Mouse (Mus musculus): ENCODE results near the gene Ndufb4. TPM values are rescaled to one million over a fixed set of nuclear protein-coding genes. Genes with fewer than 3 reads are reported as not detected.

The Ndufb4 gene
- total and polyA plus RNA-seq, 2 experiments from 2014 or later = 107 to 242 TPM

DNA sequence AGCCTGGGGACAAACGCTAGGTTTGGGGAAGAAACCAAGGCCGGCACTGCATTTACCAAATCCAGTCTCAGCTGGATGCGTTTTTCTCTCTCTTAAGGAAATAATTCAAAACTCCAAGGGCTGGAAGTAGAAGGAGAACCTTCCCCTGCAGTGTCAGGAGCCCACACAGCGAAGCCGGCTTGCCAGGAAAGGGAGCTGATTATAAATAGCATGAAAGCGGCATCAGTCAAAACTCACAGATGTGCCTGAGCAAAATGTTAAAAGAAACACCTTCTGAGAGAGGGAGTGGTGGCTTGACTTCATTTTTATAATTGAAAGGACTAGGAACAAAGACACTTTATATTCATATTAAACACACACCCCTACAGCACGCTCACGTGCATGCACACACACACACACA lies 43.9 kb downstream of the Ndufb4 start:
- Histone ChIP-seq H3K36me3 (replicated peaks; ENCODE audit: control insufficient read depth, insufficient read depth, low read length) (no peaks in the 10 kb centered on the region), H3K9ac (replicated peaks; ENCODE audit: low read depth, low read length) (no peak overlapping the region), H3K4me3 (ENCODE audit: low read depth, low read length) (no peak overlapping the region), H3K9me3 (replicated peaks; ENCODE audit: control insufficient read depth, low read length) (no peaks in the 10 kb centered on the region), H3K27ac (ENCODE audit: low read depth) (no peak overlapping the region), H3K4me1 (ENCODE audit: control insufficient read depth, insufficient read depth) (no peaks in the 10 kb centered on the region), H3K4me2 (ENCODE audit: low read depth, low read length) (no peak overlapping the region), H3K27me3 (ENCODE audit: control insufficient read depth, insufficient read depth, low read length) (no peaks in the 10 kb centered on the region)
- WGBS = 63% methylated on average over 8 of the region's 8 CpGs
- TF ChIP-seq CTCF (IDR thresholded peaks at IDR 0.05; ENCODE audit: low read depth) (no peak), EP300 (IDR thresholded peaks at IDR 0.05; ENCODE audit: low read depth) (no peak)
- DNase-seq (ENCODE audit: low spot score) (no peak), ATAC-seq (ENCODE audit: insufficient read depth, low read depth) (no peak)

DNA sequence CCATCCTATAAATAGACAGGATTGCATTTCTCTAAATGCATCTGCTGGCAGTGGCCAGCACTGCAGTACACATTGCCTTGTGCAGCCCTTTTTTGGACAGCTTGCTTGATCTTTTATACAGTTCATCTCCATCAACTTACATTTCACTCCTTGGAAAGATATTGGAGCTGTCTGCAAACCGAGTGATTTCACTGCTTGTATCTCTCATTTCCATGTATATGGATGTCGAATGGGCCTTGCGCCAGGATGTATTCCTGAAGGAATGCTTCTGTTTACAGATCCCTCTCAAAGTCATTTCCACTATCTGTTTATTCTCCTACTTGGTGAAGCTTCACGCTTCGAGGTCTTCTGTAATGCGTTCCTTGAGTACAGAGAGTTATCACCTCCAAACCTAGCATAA lies 50.0 kb downstream of the Ndufb4 start:
- H3K27ac ChIP-seq (ENCODE audit: low read depth) = no peak overlapping the region
- no peak for DNase-seq (ENCODE audit: low spot score)
- no peak overlapping the region for H3K9ac ChIP-seq (replicated peaks; ENCODE audit: low read depth, low read length)
- H3K9me3 ChIP-seq (replicated peaks; ENCODE audit: control insufficient read depth, low read length) = no peaks in the 10 kb centered on the region
- ATAC-seq (ENCODE audit: insufficient read depth, low read depth) = 0 out of 2 replicates have a peak, but pooled peaks have one; percentile 20
- H3K36me3 ChIP-seq (replicated peaks; ENCODE audit: control insufficient read depth, insufficient read depth, low read length) = no peaks in the 10 kb centered on the region
- H3K4me2 ChIP-seq (ENCODE audit: low read depth, low read length) = no peak overlapping the region
- WGBS = 60% methylated on average over 6 of the region's 6 CpGs
- no peaks in the 10 kb centered on the region for H3K4me1 ChIP-seq (ENCODE audit: control insufficient read depth, insufficient read depth)
- TF ChIP-seq CTCF (IDR thresholded peaks at IDR 0.05; ENCODE audit: low read depth) = no peak
- no peak for TF ChIP-seq EP300 (IDR thresholded peaks at IDR 0.05; ENCODE audit: low read depth)
- no peaks in the 10 kb centered on the region for H3K27me3 ChIP-seq (ENCODE audit: control insufficient read depth, insufficient read depth, low read length)
- H3K4me3 ChIP-seq (ENCODE audit: low read depth, low read length) = no peak overlapping the region

DNA sequence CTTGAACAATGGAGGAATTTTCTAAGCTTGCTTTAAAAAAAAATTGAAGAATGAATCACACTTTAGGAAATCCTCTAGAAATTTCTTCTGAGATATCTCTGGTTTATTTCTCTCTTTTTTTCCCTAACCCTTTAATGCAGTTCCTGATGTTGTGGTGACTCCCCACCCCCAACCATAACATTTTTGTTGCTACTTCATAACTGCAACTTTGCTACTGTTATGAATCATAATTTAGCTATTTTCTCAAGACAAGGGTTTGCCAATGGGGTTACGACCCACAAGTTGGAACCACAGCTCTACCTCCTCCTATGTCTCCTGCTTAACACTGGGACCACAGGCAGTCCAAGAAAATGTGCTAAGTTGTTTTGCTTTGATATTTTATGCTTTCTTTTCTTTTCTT lies 50.8 kb downstream of the Ndufb4 start:
- no peak for ATAC-seq (ENCODE audit: insufficient read depth, low read depth)
- WGBS = 92% methylated on average over 1 of the region's 1 CpGs
- no peaks in the 10 kb centered on the region for H3K9me3 ChIP-seq (replicated peaks; ENCODE audit: control insufficient read depth, low read length)

DNA sequence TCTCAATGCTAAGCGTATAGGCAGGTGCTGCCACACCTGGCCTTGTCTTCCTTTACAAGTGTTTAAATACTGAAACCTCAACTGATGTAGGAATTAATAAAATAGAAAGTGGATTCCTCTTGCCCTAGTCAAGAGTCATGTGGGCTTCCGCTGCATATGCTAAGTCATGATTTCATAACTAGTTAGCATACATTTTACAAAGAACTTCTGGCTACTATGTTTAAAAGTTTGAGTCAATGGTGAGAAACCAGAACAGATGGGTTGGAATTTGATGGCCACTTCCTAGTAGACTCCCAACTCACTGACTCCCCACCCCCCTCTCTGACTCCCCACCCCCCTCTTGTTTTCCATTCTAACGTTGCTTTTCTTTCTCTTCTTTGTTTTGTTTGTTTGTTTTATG lies 54.9 kb downstream of the Ndufb4 start:
- WGBS = 82% methylated on average over 3 of the region's 3 CpGs
- Histone ChIP-seq H3K4me1 (ENCODE audit: control insufficient read depth, insufficient read depth) (no peaks in the 10 kb centered on the region), H3K36me3 (replicated peaks; ENCODE audit: control insufficient read depth, insufficient read depth, low read length) (no peaks in the 10 kb centered on the region), H3K9me3 (replicated peaks; ENCODE audit: control insufficient read depth, low read length) (no peaks in the 10 kb centered on the region), H3K4me3 (ENCODE audit: low read depth, low read length) (no peak overlapping the region), H3K9ac (replicated peaks; ENCODE audit: low read depth, low read length) (no peak overlapping the region), H3K27ac (ENCODE audit: low read depth) (no peak overlapping the region), H3K27me3 (ENCODE audit: control insufficient read depth, insufficient read depth, low read length) (no peaks in the 10 kb centered on the region), H3K4me2 (ENCODE audit: low read depth, low read length) (no peak overlapping the region)
- ATAC-seq (ENCODE audit: insufficient read depth, low read depth) (no peak), DNase-seq (ENCODE audit: low spot score) (no peak)
- TF ChIP-seq EP300 (IDR thresholded peaks at IDR 0.05; ENCODE audit: low read depth) (no peak), CTCF (IDR thresholded peaks at IDR 0.05; ENCODE audit: low read depth) (no peak)

More for the DNA sequence above, 50.8 kb downstream of the Ndufb4 start:
- Histone ChIP-seq H3K36me3 (replicated peaks; ENCODE audit: control insufficient read depth, insufficient read depth, low read length) (no peaks in the 10 kb centered on the region), H3K4me2 (ENCODE audit: low read depth, low read length) (no peak overlapping the region), H3K9ac (replicated peaks; ENCODE audit: low read depth, low read length) (no peak overlapping the region), H3K4me3 (ENCODE audit: low read depth, low read length) (no peak overlapping the region), H3K27me3 (ENCODE audit: control insufficient read depth, insufficient read depth, low read length) (no peaks in the 10 kb centered on the region), H3K4me1 (ENCODE audit: control insufficient read depth, insufficient read depth) (no peaks in the 10 kb centered on the region), H3K27ac (ENCODE audit: low read depth) (no peak overlapping the region)
- TF ChIP-seq EP300 (IDR thresholded peaks at IDR 0.05; ENCODE audit: low read depth) (no peak), CTCF (IDR thresholded peaks at IDR 0.05; ENCODE audit: low read depth) (no peak)
- no peak for DNase-seq (ENCODE audit: low spot score)

DNA sequence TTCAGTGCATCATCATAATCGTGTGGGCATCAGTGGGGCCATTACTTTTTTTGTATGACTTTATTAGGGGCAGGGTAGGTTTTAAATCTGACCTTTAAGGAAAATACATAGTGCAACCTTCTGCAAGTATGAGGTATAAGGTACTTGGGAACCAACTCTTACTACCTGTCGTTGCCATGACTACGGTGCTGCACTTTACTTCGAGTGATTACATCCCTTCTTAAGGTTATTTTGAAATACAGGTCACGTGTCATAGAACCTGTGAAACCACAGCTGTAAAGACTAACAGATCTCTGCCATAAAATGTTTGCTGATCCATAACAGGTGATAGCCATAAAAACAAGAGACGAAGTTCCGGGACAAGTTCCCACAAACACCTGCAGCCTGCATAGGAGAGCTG lies 55.8 kb downstream of the Ndufb4 start:
- TF ChIP-seq EP300 (IDR thresholded peaks at IDR 0.05; ENCODE audit: low read depth) = no peak
- no peak for TF ChIP-seq CTCF (IDR thresholded peaks at IDR 0.05; ENCODE audit: low read depth)
- Histone ChIP-seq H3K4me3 (ENCODE audit: low read depth, low read length) (no peak overlapping the region), H3K27ac (ENCODE audit: low read depth) (no peak overlapping the region), H3K36me3 (replicated peaks; ENCODE audit: control insufficient read depth, insufficient read depth, low read length) (no peaks in the 10 kb centered on the region), H3K27me3 (ENCODE audit: control insufficient read depth, insufficient read depth, low read length) (no peaks in the 10 kb centered on the region), H3K9me3 (replicated peaks; ENCODE audit: control insufficient read depth, low read length) (no peaks in the 10 kb centered on the region), H3K4me2 (ENCODE audit: low read depth, low read length) (no peak overlapping the region), H3K4me1 (ENCODE audit: control insufficient read depth, insufficient read depth) (no peaks in the 10 kb centered on the region), H3K9ac (replicated peaks; ENCODE audit: low read depth, low read length) (no peak overlapping the region)
- DNase-seq (ENCODE audit: low spot score) (no peak), ATAC-seq (ENCODE audit: insufficient read depth, low read depth) (no peak)
- WGBS = 92% methylated on average over 7 of the region's 7 CpGs

DNA sequence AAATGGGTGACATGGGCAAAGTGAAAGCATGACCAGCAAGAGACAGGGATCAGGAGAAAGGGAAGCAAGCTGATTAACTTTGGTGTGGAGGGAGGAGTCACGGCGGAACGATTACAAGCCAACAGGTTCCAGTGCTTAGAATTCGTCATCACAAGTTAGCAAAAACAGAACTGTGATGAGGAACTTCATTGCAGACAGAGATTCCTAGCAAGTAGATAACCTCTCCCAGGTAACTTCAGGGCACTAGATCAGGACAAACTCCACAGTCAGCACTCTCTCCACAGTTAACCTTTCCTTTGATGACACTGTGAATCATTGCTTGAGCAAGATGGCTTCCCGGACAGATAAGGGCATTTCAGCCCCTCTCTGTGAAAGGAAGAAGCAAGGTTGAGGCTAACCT lies 56.8 kb downstream of the Ndufb4 start:
- ATAC-seq (ENCODE audit: insufficient read depth, low read depth) = no peak

More for the DNA sequence above, 56.8 kb downstream of the Ndufb4 start:
- Histone ChIP-seq H3K9ac (replicated peaks; ENCODE audit: low read depth, low read length) (no peak overlapping the region), H3K4me2 (ENCODE audit: low read depth, low read length) (no peak overlapping the region), H3K4me3 (ENCODE audit: low read depth, low read length) (no peak overlapping the region), H3K9me3 (replicated peaks; ENCODE audit: control insufficient read depth, low read length) (no peaks in the 10 kb centered on the region), H3K36me3 (replicated peaks; ENCODE audit: control insufficient read depth, insufficient read depth, low read length) (no peaks in the 10 kb centered on the region), H3K27ac (ENCODE audit: low read depth) (no peak overlapping the region), H3K4me1 (ENCODE audit: control insufficient read depth, insufficient read depth) (no peaks in the 10 kb centered on the region), H3K27me3 (ENCODE audit: control insufficient read depth, insufficient read depth, low read length) (no peaks in the 10 kb centered on the region)
- no peak for DNase-seq (ENCODE audit: low spot score)
- TF ChIP-seq CTCF (IDR thresholded peaks at IDR 0.05; ENCODE audit: low read depth) = no peak
- TF ChIP-seq EP300 (IDR thresholded peaks at IDR 0.05; ENCODE audit: low read depth) = no peak
- WGBS = 50% methylated on average over 5 of the region's 5 CpGs

Other genes with a start within 250 kb of the Ndufb4 start
- gene Gtf2e1, start 114.7 kb downstream of the Ndufb4 start, total RNA-seq (2014; rRNA removed; ENCODE audit: low replicate concordance) = 8.5 and 9.0 TPM in 2 replicates
- 11.4 and 12.1 TPM in 2 replicates for gene Gtf2e1, start 114.7 kb downstream of the Ndufb4 start, polyA plus RNA-seq (2015; fragmentation: Nextera tagmentation; extraction: Ambion mirVana)
- gene Rabl3, start 114.6 kb downstream of the Ndufb4 start, total RNA-seq (2014; rRNA removed; ENCODE audit: low replicate concordance) = 4.8 and 4.9 TPM in 2 replicates
- 17.5 and 18.5 TPM in 2 replicates for gene Rabl3, start 114.6 kb downstream of the Ndufb4 start, polyA plus RNA-seq (2015; fragmentation: Nextera tagmentation; extraction: Ambion mirVana)
- not detected in 2 replicates for gene Hgd, start 74.3 kb downstream of the Ndufb4 start, total RNA-seq (2014; rRNA removed; ENCODE audit: low replicate concordance)
- gene Hgd, start 74.3 kb downstream of the Ndufb4 start, polyA plus RNA-seq (2015; fragmentation: Nextera tagmentation; extraction: Ambion mirVana) = 0.18 TPM in 1 of 2 replicates, not detected in the other
- gene Fstl1, start 122.4 kb upstream of the Ndufb4 start, total RNA-seq (2014; rRNA removed; ENCODE audit: low replicate concordance) = 289 and 316 TPM in 2 replicates
- 271 and 272 TPM in 2 replicates for gene Fstl1, start 122.4 kb upstream of the Ndufb4 start, polyA plus RNA-seq (2015; fragmentation: Nextera tagmentation; extraction: Ambion mirVana)
- 3.7 and 8.4 TPM in 2 replicates for gene Gm36028, start 206.7 kb upstream of the Ndufb4 start, total RNA-seq (2014; rRNA removed; ENCODE audit: low replicate concordance)
- 3.5 and 4.2 TPM in 2 replicates for gene Gm36028, start 206.7 kb upstream of the Ndufb4 start, polyA plus RNA-seq (2015; fragmentation: Nextera tagmentation; extraction: Ambion mirVana)
- gene Lrrc58, start 213.9 kb upstream of the Ndufb4 start, total RNA-seq (2014; rRNA removed; ENCODE audit: low replicate concordance) = 57.6 and 69.2 TPM in 2 replicates
- 23.7 and 24.2 TPM in 2 replicates for gene Lrrc58, start 213.9 kb upstream of the Ndufb4 start, polyA plus RNA-seq (2015; fragmentation: Nextera tagmentation; extraction: Ambion mirVana)

All from heart, postnatal 0 days (tissue).